Mouse (Mus musculus) right cerebral cortex, adult 2 months (tissue): ENCODE measurements at regions not wholly inside any gene's neighbourhood (a gene's known extent, or its start where the extent isn't known, plus 50 kb on each side); places are given as distances from the start of the nearest gene placed in this dataset.
"Not testable (repeated sequence)": the region's sequence is repeated elsewhere in the genome, so short reads cannot be mapped to it uniquely, and the experiment has no call there.

Experiments
- DNase-seq, 2 experiments: peaks; one replicate each; pipeline ENCODE4 v3.0.0; 2021 to 2022; ENCODE audit warnings: low spot score in 2 of 2

DNA sequence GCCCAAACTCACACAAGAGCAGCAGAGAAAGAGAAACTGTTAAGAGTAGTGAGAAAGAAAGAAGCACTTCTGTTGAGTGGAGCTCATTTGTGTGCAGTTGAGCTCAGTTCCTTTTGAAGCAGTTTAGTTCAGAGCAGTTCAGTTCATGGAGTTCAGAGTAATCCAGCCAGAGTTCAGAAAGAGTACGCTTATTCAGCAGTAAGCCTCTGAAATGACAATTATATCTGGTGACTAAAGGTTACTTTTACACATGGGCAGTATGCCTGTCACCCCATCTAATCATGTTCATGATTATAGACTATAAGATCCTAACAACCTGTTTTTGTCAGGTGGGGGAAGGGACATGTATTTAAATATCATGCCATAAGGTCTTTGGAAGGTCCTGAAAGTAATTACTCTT, 333.9 kb upstream of the Klf6 start:
- no peak for DNase-seq

GRCm38 (mm10) chr13:5540321-5540720, 321.0 kb upstream of the Klf6 start:
- DNase-seq: no peak

GRCm38 (mm10) chr13:5545521-5545920, 315.8 kb upstream of the Klf6 start:
- DNase-seq: no peak

DNA sequence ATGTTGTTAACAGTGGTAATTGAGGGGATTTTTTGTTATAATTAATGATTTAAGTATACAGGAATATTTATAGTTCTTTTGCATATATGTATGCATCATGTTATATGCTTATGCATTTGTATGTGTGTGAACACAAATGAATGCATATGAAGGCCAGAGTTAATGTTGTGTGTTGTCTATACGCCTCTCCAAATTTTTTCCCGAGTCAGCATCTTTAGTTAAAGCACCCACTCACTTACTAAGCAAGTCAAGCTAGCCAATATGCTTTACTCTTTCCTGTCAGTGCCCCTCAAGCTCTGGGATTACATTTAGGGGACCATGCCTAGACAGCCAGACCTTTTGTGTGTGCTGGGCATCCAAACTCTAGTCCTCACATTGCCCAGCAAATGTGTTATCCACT, 315.3 kb upstream of the Klf6 start:
- no peak for DNase-seq

GRCm38 (mm10) chr13:5546937-5547336, 314.3 kb upstream of the Klf6 start:
- DNase-seq: no peak

DNA sequence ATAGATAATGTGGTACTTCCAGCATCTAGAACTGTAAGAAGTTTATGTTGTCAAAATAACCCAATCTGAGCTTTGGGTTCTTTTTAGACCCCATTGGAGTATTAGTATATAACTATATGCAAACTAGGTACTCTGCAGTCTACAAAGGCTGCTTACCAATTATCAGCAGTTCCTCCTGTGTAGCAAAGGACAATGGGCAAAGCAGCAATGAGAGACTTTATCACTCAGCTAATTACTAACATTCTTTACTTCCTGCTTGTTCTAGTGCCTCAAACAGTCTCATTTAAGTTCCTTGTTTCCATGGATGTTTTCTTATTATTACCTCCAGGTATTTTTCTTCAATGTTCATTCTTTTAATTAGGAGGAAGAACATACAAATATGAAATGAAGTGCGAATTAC, 312.5 kb upstream of the Klf6 start:
- no peak for DNase-seq

DNA sequence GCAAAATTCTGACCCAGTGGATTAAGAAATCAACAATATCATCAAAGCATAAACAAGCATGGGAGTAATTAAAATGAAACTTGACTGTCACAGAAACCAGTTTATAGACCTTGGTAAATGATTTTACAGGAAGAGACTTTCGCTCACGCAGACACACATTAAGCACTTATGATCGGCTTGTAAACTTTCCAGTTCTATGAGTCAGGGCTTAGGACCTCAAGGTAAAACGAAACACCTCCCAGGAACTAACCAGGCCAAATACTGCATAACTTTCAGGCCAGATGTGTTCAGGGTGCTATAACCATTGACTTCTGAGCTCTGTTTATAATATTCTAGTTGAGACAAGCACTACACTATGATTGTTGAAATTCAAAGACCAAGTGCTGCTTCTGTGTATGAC, 312.1 kb upstream of the Klf6 start:
- no peak for DNase-seq

GRCm38 (mm10) chr13:5549747-5550146, 311.5 kb upstream of the Klf6 start:
- DNase-seq: no peak

DNA sequence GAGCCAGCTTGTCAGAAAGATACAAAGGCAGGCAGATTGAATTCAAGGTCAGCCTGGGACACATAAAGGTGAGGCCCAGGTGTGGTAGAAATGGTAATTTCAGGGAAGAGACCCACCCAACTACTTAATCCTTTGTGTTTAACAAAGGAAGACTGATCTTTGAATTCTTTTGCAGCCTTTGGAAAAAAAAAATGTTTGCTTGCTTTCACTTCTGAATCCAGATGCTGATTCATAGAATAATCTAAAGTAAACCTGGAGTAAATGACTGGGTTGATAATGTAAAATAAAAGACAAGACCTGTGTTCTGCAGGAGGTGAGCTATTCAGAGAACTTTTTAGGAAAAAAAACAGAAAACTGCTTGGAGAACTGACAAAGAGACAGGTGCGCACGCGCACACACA, 310.9 kb upstream of the Klf6 start:
- DNase-seq: no peak

- DNase-seq: no peak
Observed at GRCm38 (mm10) chr13:5551131-5551530, 310.2 kb upstream of the Klf6 start.

DNA sequence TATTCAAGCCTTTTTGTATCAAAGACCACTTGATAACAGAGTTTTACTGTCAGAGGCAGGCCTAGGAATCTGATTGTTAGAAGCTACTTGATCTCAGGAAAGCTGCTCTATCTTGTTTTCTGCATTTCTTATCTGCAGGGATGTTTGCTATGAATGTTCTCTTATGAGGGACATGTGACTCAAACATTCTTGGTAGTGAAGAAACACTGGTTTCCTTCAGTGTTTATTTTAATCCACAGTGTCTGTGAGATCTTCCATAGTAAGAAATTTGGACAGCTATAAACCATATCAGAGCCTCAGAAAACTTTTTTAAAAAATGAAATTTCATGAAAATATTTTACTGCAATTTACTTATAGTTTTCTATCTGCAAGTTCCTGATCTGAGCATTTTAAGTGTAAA, 307.8 kb upstream of the Klf6 start:
- no peak for DNase-seq

DNA sequence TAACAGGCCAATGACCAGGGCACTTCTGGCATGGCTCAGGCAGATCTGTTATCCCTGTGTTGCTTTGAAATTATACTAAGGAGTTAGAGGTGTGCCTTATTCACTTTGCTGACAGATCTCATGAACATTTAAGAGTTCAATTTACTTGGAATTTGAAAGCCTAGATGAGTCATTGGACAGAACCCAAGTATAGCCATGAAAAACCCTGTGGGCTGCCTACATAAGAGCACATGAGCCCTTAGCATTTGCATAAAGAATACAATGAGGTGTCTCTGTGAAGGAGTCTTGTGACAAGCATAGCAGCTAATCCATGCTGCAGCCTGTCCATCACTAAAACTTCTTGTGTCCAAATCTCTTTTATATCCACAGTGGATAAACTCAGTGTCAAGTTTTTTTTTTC, 303.2 kb upstream of the Klf6 start:
- DNase-seq: no peak

DNA sequence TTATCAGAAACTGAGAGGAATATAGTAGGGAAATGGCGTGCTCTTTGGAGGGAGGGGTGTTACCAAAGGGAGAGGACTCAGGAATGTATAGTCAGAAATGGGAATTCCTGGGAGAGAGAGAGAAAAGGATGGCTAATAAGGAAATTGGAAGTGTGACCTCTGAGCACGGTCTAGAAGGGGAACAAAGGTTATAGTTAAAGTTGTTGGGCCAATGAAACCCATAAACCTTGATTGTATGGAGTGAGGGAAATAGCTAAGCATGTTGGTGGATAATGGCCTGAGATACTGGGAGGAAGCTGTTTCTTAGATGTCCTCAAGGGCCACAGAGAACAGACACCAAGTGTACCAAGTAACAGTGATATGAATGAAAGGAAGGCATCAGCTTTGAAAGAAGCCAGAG, 294.8 kb upstream of the Klf6 start:
- DNase-seq: no peak

GRCm38 (mm10) chr13:5566896-5567295, 294.4 kb upstream of the Klf6 start:
- no peak for DNase-seq

DNA sequence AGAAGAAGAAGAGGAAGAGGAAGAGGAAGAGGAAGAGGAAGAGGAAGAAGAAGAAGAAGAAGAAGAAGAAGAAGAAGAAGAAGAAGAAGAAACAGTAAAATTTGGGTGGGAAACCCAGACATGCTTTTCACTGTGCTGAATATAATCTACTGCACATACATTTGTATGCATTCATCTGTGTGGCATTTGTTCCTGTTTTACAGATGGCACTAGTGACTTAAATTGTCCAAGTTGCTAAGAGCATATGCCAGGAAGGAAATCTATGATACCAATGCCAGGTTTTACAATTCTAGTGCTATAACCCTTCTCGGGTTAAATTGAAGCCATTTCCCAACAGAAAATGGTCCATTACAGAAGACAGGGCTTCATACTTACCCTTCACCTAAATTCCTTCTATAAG, 291.7 kb upstream of the Klf6 start:
- DNase-seq: no peak

GRCm38 (mm10) chr13:5570386-5570785, 290.9 kb upstream of the Klf6 start:
- DNase-seq: no peak

- no peak for DNase-seq
Observed at GRCm38 (mm10) chr13:5576568-5576967, 284.7 kb upstream of the Klf6 start.

DNA sequence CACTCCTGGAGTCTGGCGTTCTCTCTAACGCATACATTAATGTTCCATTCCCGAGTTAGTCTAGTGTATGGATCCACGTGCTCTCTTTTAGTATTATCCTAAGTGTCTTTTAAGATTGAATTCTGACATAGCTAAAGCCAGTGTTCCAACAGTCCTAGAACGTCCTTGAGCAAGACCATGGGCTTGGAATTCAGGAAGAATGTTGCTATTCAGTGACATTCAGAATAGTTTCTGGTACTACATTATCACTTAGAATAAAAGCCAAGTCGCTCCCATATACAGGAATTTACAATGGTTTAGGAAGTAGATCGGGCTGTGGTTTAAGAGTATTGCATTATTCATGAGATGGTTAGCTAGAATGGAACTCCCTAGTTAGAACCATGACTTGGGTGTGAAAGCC, 277.6 kb upstream of the Klf6 start:
- not testable (repeated sequence) for DNase-seq

DNA sequence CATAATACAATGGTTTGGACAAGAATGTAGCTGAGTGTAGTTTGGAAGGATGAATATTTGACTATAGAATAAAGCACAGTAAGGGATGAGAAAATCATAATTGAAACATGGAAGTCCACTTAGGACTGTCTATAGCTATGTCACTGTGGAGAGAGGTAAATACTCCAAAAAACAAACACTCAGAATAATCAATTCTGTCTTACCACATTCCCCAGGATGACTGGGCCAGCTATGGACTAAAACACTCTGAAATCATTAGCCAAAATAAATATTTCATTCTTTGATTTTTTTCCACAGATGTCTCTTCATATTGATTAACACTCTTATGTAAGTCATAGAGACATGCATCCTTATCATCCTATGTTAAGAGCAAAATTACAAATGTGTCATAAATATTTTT, 274.1 kb upstream of the Klf6 start:
- DNase-seq: no peak

DNA sequence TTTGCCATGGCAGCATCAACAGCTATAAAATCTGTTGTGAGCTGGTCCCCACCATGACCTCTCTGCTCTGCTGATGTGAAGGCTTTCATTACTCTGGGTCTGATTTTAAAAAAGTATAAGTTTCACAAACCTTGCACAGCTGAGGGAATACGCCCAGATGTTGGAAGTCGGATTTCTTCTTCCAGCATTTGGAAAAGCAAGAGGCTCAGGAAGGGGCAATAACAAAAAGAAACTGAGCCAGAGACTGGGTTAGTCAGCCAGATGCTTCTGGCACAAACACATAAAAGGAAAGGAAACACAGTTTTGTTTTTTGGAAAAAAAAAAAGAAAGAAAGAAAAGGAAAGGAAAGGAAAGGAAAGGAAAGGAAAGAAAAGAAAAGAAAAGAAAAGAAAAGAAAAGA, 270.0 kb upstream of the Klf6 start:
- DNase-seq: no peak

DNA sequence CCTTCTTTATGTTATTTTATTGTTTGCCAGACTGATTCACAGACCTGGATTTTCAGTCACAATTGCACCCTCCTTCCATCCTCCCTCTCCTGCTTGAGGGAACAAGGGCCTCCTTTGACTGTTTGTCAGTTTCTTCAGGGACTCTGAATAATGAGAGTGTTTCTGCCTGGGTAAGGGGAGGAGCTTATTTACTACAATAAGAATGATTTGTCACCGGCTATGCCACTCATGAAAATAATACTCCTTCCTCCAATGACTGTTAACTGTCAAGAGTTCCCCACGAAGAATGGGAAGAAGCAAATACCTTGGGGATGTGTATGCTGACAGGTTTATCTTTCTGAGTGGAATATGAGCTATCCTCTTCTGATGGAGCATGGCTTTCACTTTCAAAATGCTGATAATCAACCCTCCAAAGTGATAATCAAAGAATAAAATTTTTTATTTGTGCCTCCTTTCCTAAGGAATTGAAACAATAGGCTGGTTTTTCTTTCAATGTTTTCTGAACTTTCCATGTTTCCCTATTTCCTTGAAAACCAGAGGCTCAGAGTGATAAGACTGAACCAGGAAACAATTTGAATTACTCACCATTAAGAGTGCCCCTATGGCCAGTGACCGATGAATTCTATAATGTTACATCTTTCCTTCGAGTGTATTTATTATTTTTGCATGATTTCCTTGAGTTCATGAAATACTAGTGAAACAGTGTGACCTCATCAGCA, 269.3 kb upstream of the Klf6 start:
- DNase-seq: no peak

DNA sequence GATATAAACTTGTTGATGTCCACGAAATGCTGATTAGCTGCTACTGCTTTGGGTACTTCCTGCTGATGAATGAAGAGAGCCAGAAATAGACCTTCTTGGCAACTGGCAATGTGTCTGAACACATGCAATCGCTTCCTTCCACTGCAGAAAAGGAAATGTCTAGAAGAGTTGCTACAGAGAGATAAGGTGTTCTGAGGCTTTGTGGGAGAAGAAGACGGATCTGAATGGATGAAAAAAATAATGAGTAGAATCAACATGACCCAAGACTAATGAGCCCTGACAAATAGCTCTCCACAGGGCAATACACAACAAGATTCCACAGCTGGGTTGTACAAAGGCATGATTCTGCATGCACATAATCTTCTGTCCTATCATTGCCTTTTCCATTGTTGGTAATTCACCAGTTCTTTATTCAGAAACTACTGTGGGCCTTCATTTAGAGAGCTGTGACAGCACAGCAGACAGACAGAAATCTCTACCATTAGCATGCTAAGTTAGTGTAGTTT, 268.7 kb upstream of the Klf6 start:
- no peak for DNase-seq

DNA sequence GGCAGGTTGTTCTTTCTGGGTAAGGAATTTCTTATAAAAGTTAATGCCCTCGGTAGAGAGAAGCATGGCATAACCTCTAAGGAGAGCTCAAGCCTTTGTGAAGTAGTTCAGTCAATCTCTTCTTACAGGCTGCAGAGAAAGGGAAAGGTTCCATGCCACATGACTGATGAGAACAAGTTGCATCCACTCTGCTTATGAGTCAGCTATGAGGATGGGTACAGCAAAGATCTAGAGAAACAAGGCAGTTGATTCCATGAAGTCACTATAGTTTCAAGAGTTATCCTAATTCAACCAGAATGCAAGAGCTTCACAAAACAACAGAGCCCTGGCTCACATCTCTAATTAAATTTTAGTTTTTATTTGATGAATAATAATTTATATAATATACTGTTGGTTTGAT, 259.6 kb upstream of the Klf6 start:
- DNase-seq: no peak

DNA sequence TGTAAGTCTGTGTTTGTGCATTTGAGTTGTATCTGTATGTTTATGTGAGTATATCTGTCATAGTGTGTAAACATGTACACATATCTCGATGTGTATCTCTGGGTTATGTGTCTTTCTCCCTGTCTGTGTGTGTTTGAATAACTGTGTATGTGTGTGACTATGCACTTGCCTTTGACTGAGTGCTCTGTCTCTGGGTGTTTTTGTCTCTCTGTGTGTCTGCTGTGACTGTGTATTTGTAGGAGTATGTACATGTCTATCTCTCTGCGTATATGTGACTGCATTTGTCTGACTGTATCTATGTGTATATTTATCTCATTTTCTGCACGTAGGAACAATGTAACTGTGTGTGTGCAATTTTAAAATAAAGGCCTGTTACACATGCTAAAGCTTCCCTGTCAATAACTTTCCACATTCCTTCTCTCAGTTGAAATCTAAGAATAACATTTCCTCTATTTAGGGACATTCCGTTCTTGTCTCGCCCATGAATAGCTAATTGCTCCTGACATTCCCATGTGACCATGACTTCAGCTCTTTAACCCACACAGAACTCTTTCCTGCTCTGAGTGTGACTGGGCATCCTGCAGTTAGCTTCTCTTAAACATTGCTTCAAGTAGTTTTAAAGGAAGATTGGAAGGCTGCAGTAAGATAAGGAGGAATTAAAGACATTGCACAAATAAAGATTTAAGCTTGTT, 257.2 kb upstream of the Klf6 start:
- no peak for DNase-seq
